In the genomic region with DNA sequence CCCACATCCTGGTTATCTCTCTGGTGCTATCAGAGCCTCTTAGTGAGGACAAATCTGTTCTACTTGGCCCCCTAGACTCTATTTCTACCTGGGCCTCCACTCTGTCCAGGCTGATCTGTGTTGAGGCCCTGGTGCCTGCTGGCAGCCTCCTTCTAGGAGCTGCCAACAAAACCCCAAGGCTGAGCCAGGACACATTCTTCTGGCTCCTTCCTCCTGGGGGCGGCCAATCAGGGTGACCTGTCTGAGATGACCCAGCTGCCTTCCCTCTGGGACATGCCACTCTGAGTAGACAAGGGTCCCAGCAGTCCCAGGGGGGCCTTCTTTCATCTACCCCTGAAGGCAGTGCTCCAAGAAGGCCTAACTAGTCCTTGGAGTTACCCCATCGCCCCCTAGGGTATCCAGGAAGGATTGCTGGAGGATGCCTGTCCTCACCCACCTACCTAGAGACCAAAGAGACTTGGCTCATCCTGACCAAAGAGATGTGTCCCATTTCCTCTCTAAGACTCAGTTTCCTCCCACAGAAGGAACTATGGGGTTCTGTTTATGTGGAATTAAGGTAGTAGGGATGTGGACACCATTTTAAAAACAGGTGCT, we compare ENCODE assay signal across 9 mouse cellular contexts. TPM values are rescaled to one million over a fixed set of nuclear protein-coding genes. Genes with fewer than 3 reads are reported as not detected.
DNase-seq lines count a peak whose midpoint lies in the region.
"Had no signal": no experiment of that assay in that cellular context is flagged by ENCODE, and none has a peak within 500 bp of the region (broad histone marks: within the 10 kb centered on the region; RNA-seq: fewer than 3 reads in every experiment).

No protein-coding gene starts in this region.

- intact Hi-C loops in heart, postnatal 10 days (cut with DNase I): no loop called here

- DNase-seq in gastrocnemius, postnatal 25 days: peak; percentile 42
- DNase-seq in gastrocnemius, postnatal 10 days: no peak
- peak; percentile 35 for DNase-seq in thymus, postnatal 4 days
- no peak for DNase-seq in thymus, adult 18-20 months
- peak; percentile 40 to 41 for DNase-seq in heart, postnatal 10 days
- DNase-seq in urinary bladder, postnatal 25 days (ENCODE audit: low spot score): no peak
- no peak for DNase-seq in layer of hippocampus, postnatal 36 days
- no peak for DNase-seq in adrenal gland, postnatal 10 days
- DNase-seq: kidney, adult 9 months had no signal

RNA-seq across cellular contexts. Expression of gene Ykt6, which starts 47.6 kb away (rescaled TPM):
- total RNA-seq in gastrocnemius, postnatal 25 days (2021): 10 to 100 TPM; 38.1 to 38.9 TPM
- total RNA-seq in gastrocnemius, postnatal 10 days (2021): 10 to 100 TPM; 46.7 to 50.4 TPM
- 10 to 100 TPM; 85.7 to 97.5 TPM for total RNA-seq in heart, postnatal 10 days (2021)
- 10 to 100 TPM; 68.2 to 73.2 TPM for total RNA-seq in layer of hippocampus, postnatal 36 days (2021)
- total RNA-seq in adrenal gland, postnatal 10 days (2021): 10 to 100 TPM; 71.5 to 79.3 TPM

RNA-seq across cellular contexts. Expression of gene Gck, which starts 53.3 kb away (rescaled TPM):
- total RNA-seq in gastrocnemius, postnatal 25 days (2021): 1 to 10 TPM; 2.0 to 5.2 TPM
- total RNA-seq in gastrocnemius, postnatal 10 days (2021): not detected
- total RNA-seq in heart, postnatal 10 days (2021): 1 to 10 TPM in 1 of 2 experiments, under 1 TPM in 1; 0.40 to 1.5 TPM
- 1 to 10 TPM; 2.4 to 3.7 TPM for total RNA-seq in layer of hippocampus, postnatal 36 days (2021)
- total RNA-seq in adrenal gland, postnatal 10 days (2021): 1 to 10 TPM; 2.9 to 3.0 TPM

Comparison
In these comparisons a context has a peak if more than half of its experiments do, and no peak if none do; other contexts are left out.
1. DNase-seq: peak in gastrocnemius, postnatal 25 days (single experiment), thymus, postnatal 4 days (single experiment) and heart, postnatal 10 days (2 of 2); none in gastrocnemius, postnatal 10 days (single experiment), thymus, adult 18-20 months (0 of 2), urinary bladder, postnatal 25 days (single experiment), layer of hippocampus, postnatal 36 days (0 of 2) and adrenal gland, postnatal 10 days (single experiment).